Mouse (Mus musculus) adrenal gland, adult 2 months (tissue): Measurements from ENCODE around the gene Gsdma3. TPM values are rescaled to one million over a fixed set of nuclear protein-coding genes. Genes with fewer than 3 reads are reported as not detected.
"Not testable (repeated sequence)": the region's sequence is repeated elsewhere in the genome, so short reads cannot be mapped to it uniquely, and the experiment has no call there.

Experiments
- DNase-seq: peaks from one replicate; pipeline ENCODE4 v3.0.0; 2021
- polyA plus RNA-seq: library from polyadenylated mRNA; depleted of rRNA; stranded (reverse); fragments of >200 nt; gene quantifications from 2 replicates; pipeline ENCODE4 v1.2.3, GENCODE M21; 2012; rRNA removed
- total RNA-seq, 2 experiments: library from RNA; stranded (reverse); gene quantifications; 2 replicates each; pipeline ENCODE4 v1.2.3; 2021

Gene Gsdma3
- total and polyA plus RNA-seq, 3 experiments, result 4.7 to 19.4 TPM; not detected in 1

- DNase-seq, result no peak
Measured at GRCm38 (mm10) chr11:98671284-98671815, 45.2 kb downstream of the Gsdma3 start.

GRCm38 (mm10) chr11:98671857-98672256, 45.7 kb downstream of the Gsdma3 start:
- peak; percentile 57 for DNase-seq

GRCm38 (mm10) chr11:98672482-98672881, 46.3 kb downstream of the Gsdma3 start:
- DNase-seq, result no peak

GRCm38 (mm10) chr11:98673136-98673535, 47.0 kb downstream of the Gsdma3 start:
- peak; percentile 47 for DNase-seq

GRCm38 (mm10) chr11:98675829-98676363, 49.7 kb downstream of the Gsdma3 start:
- DNase-seq, result no peak

- no peak for DNase-seq
Measured at GRCm38 (mm10) chr11:98680023-98680422, 53.9 kb downstream of the Gsdma3 start.

GRCm38 (mm10) chr11:98680595-98680994, 54.4 kb downstream of the Gsdma3 start:
- DNase-seq, result not testable (repeated sequence)

- no peak for DNase-seq
Measured at GRCm38 (mm10) chr11:98681186-98681585, 55.0 kb downstream of the Gsdma3 start.

GRCm38 (mm10) chr11:98681786-98682745, 55.9 kb downstream of the Gsdma3 start, which contains the start of gene Psmd3:
Psmd3 (plus strand) TSS chr11:98682554.
- peak; percentile 98 for DNase-seq

GRCm38 (mm10) chr11:98682811-98683210, 56.7 kb downstream of the Gsdma3 start:
- DNase-seq, result no peak

- no peak for DNase-seq
Measured at GRCm38 (mm10) chr11:98685642-98686041, 59.5 kb downstream of the Gsdma3 start.

GRCm38 (mm10) chr11:98686976-98687375, 60.8 kb downstream of the Gsdma3 start:
- DNase-seq, result no peak

Other genes with a start within 250 kb of the Gsdma3 start
- under 1 TPM; 0.31 to 0.32 TPM for gene Tcap, start 242.5 kb upstream of the Gsdma3 start, total RNA-seq
- 0.46 and 0.54 TPM in 2 replicates for gene Tcap, start 242.5 kb upstream of the Gsdma3 start, polyA plus RNA-seq
- 100 to 1,000 TPM; 314 to 601 TPM for gene Pnmt, start 239.9 kb upstream of the Gsdma3 start, total RNA-seq
- 379 and 598 TPM in 2 replicates for gene Pnmt, start 239.9 kb upstream of the Gsdma3 start, polyA plus RNA-seq
- 1 to 10 TPM; 4.7 to 5.9 TPM for gene Pgap3, start 225.9 kb upstream of the Gsdma3 start, total RNA-seq
- 18.4 and 20.3 TPM in 2 replicates for gene Pgap3, start 225.9 kb upstream of the Gsdma3 start, polyA plus RNA-seq
- 1 to 10 TPM; 2.4 to 5.9 TPM for gene Erbb2, start 213.9 kb upstream of the Gsdma3 start, total RNA-seq
- gene Erbb2, start 213.9 kb upstream of the Gsdma3 start, polyA plus RNA-seq, result 7.0 and 7.2 TPM in 2 replicates
- 10 to 100 TPM; 88.5 to 93.5 TPM for gene Mien1, start 187.4 kb upstream of the Gsdma3 start, total RNA-seq
- gene Mien1, start 187.4 kb upstream of the Gsdma3 start, polyA plus RNA-seq, result 43.0 and 49.2 TPM in 2 replicates
- under 1 TPM; 0.35 to 0.45 TPM for gene Grb7, start 180.0 kb upstream of the Gsdma3 start, total RNA-seq
- gene Grb7, start 180.0 kb upstream of the Gsdma3 start, polyA plus RNA-seq, result 0.97 and 1.1 TPM in 2 replicates
- under 1 TPM; 0.72 to 0.86 TPM for gene Ikzf3, start 80.3 kb upstream of the Gsdma3 start, total RNA-seq
- 0.10 and 0.36 TPM in 2 replicates for gene Ikzf3, start 80.3 kb upstream of the Gsdma3 start, polyA plus RNA-seq
- under 1 TPM; 0.66 to 0.69 TPM for gene Zpbp2, start 75.3 kb upstream of the Gsdma3 start, total RNA-seq
- 0.10 and 0.30 TPM in 2 replicates for gene Zpbp2, start 75.3 kb upstream of the Gsdma3 start, polyA plus RNA-seq
- gene Ormdl3, start 39.0 kb upstream of the Gsdma3 start, total RNA-seq, result 100 to 1,000 TPM in 1 of 2 experiments, 10 to 100 TPM in 1; 94.9 to 180 TPM
- gene Ormdl3, start 39.0 kb upstream of the Gsdma3 start, polyA plus RNA-seq, result 151 and 188 TPM in 2 replicates
- not detected for gene Lrrc3c, start 28.1 kb upstream of the Gsdma3 start, total RNA-seq
- gene Lrrc3c, start 28.1 kb upstream of the Gsdma3 start, polyA plus RNA-seq, result not detected in 2 replicates
- gene Gm12355, start 699 bp upstream of the Gsdma3 start, total RNA-seq, result 10 to 100 TPM in 1 of 2 experiments, 1 to 10 TPM in 1; 6.3 to 15.3 TPM
- gene Gm12355, start 699 bp upstream of the Gsdma3 start, polyA plus RNA-seq, result not detected in 2 replicates
- gene Gsdma2, start 20.4 kb downstream of the Gsdma3 start, total RNA-seq, result under 1 TPM; 0.35 to 0.69 TPM
- 0.12 TPM in 2 replicates for gene Gsdma2, start 20.4 kb downstream of the Gsdma3 start, polyA plus RNA-seq
- gene Gsdma, start 38.0 kb downstream of the Gsdma3 start, total RNA-seq, result not detected
- not detected in 2 replicates for gene Gsdma, start 38.0 kb downstream of the Gsdma3 start, polyA plus RNA-seq
- 100 to 1,000 TPM; 128 to 130 TPM for gene Psmd3, start 56.2 kb downstream of the Gsdma3 start, total RNA-seq
- 177 and 195 TPM in 2 replicates for gene Psmd3, start 56.2 kb downstream of the Gsdma3 start, polyA plus RNA-seq
- gene Csf3, start 74.9 kb downstream of the Gsdma3 start, total RNA-seq, result not detected
- gene Csf3, start 74.9 kb downstream of the Gsdma3 start, polyA plus RNA-seq, result 0.26 TPM in 1 of 2 replicates, not detected in the other
- 10 to 100 TPM; 45.3 to 55.1 TPM for gene Med24, start 103.1 kb downstream of the Gsdma3 start, total RNA-seq
- 74.3 and 99.6 TPM in 2 replicates for gene Med24, start 103.1 kb downstream of the Gsdma3 start, polyA plus RNA-seq
- gene Thra, start 114.3 kb downstream of the Gsdma3 start, total RNA-seq, result 10 to 100 TPM; 84.6 to 86.1 TPM
- gene Thra, start 114.3 kb downstream of the Gsdma3 start, polyA plus RNA-seq, result 105 and 132 TPM in 2 replicates
- gene Nr1d1, start 149.0 kb downstream of the Gsdma3 start, total RNA-seq, result 100 to 1,000 TPM; 135 to 155 TPM
- 404 and 577 TPM in 2 replicates for gene Nr1d1, start 149.0 kb downstream of the Gsdma3 start, polyA plus RNA-seq
- gene Msl1, start 169.2 kb downstream of the Gsdma3 start, total RNA-seq, result 10 to 100 TPM; 80.9 to 98.0 TPM
- gene Msl1, start 169.2 kb downstream of the Gsdma3 start, polyA plus RNA-seq, result 63.2 and 65.0 TPM in 2 replicates
- 10 to 100 TPM; 30.0 to 32.3 TPM for gene Casc3, start 178.5 kb downstream of the Gsdma3 start, total RNA-seq
- gene Casc3, start 178.5 kb downstream of the Gsdma3 start, polyA plus RNA-seq, result 27.9 and 30.2 TPM in 2 replicates
- gene Rapgefl1, start 210.4 kb downstream of the Gsdma3 start, total RNA-seq, result under 1 TPM; 0.29 to 0.79 TPM
- 1.5 and 1.9 TPM in 2 replicates for gene Rapgefl1, start 210.4 kb downstream of the Gsdma3 start, polyA plus RNA-seq
- gene Wipf2, start 237.3 kb downstream of the Gsdma3 start, total RNA-seq, result 10 to 100 TPM; 15.6 to 23.7 TPM
- 8.9 and 13.4 TPM in 2 replicates for gene Wipf2, start 237.3 kb downstream of the Gsdma3 start, polyA plus RNA-seq